Mouse (Mus musculus) heart, postnatal 0 days (tissue): Measurements from ENCODE around the gene Actr5. TPM values are rescaled to one million over a fixed set of nuclear protein-coding genes. Genes with fewer than 3 reads are reported as not detected.
A peak's percentile ranks its signal among the peaks of the same experiment; 100 is the strongest.

Experiments used
- ATAC-seq: fragments of 200-750 bp; cut with Nextera tagmentation; 2 replicates; pipeline ENCODE4 v1.8.0; 2017; ENCODE audit warnings: low read depth, moderate number of reproducible peaks, moderate library complexity; ENCODE audit not compliant: insufficient read depth
- DNase-seq: peaks from one replicate; pipeline ENCODE4 v3.0.0-alpha.2; 2016; ENCODE audit warnings: low spot score
- H3K27ac ChIP-seq: fragments of 300-500 bp; sonication (generic); 2 replicates; pipeline ENCODE4 v1.5.1; 2014; ENCODE audit warnings: low read depth, mild to moderate bottlenecking
- H3K27me3 ChIP-seq: fragments of 300-500 bp; sonication (generic); 2 replicates; pipeline ENCODE4 v1.6.1; 2014; ENCODE audit warnings: low read length, mixed read lengths; ENCODE audit not compliant: control insufficient read depth, insufficient read depth
- H3K36me3 ChIP-seq: fragments of 300-500 bp; sonication (generic); replicated peaks from 2 replicates; pipeline ENCODE4 v1.6.1; 2014; ENCODE audit warnings: low read length, mixed read lengths; ENCODE audit not compliant: control insufficient read depth, insufficient read depth
- H3K4me1 ChIP-seq: fragments of 300-500 bp; sonication (generic); 2 replicates; pipeline ENCODE4 v1.6.1; 2014; ENCODE audit warnings: antibody characterized with exemption; ENCODE audit not compliant: control insufficient read depth, insufficient read depth
- H3K4me2 ChIP-seq: fragments of 300-500 bp; sonication (generic); 2 replicates; pipeline ENCODE4 v1.6.1; 2014; ENCODE audit warnings: low read depth, mild to moderate bottlenecking, low read length, moderate library complexity
- H3K4me3 ChIP-seq: fragments of 300-500 bp; sonication (generic); 2 replicates; pipeline ENCODE4 v1.5.1; 2014; ENCODE audit warnings: low read depth, low read length
- H3K9ac ChIP-seq: fragments of 300-500 bp; sonication (generic); replicated peaks from 2 replicates; pipeline ENCODE4 v1.6.1; 2014; ENCODE audit warnings: low read depth, low read length, mixed read lengths
- H3K9me3 ChIP-seq: fragments of 300-500 bp; sonication (generic); replicated peaks from 2 replicates; pipeline ENCODE4 v1.6.1; 2016; ENCODE audit warnings: low read length; ENCODE audit not compliant: control insufficient read depth
- CTCF ChIP-seq: IDR thresholded peaks from 2 replicates; pipeline ENCODE4 v1.5.1; 2016; ENCODE audit warnings: antibody characterized with exemption, control low read depth, low read depth
- EP300 ChIP-seq: IDR thresholded peaks from 2 replicates; pipeline ENCODE4 v1.6.1; 2016; ENCODE audit warnings: antibody characterized with exemption, low read depth
- WGBS: fragments of 180-500 bp; shearing (Covaris S2); extraction: QIAGEN DNeasy Blood & Tissue Kit; methylation state at CpG from one replicate; pipeline ENCODE4 v1.1.7; 2014; 5-methylcytosine and 5-hydroxymethylcytosine counted together
- polyA plus RNA-seq: library from polyadenylated mRNA; unstranded; fragments of >200 nt; fragmentation: Nextera tagmentation; extraction: Ambion mirVana; gene quantifications from 2 replicates; pipeline ENCODE4 v1.2.1, GENCODE M21; 2015
- total RNA-seq: library from RNA; depleted of rRNA; stranded (reverse); fragments of >200 nt; gene quantifications from 2 replicates; pipeline ENCODE4 v1.2.3, GENCODE M21; 2014; ENCODE audit warnings: low replicate concordance

The Actr5 gene
- total and polyA plus RNA-seq, 2 experiments from 2014 or later, result 3.8 to 10.8 TPM

DNA sequence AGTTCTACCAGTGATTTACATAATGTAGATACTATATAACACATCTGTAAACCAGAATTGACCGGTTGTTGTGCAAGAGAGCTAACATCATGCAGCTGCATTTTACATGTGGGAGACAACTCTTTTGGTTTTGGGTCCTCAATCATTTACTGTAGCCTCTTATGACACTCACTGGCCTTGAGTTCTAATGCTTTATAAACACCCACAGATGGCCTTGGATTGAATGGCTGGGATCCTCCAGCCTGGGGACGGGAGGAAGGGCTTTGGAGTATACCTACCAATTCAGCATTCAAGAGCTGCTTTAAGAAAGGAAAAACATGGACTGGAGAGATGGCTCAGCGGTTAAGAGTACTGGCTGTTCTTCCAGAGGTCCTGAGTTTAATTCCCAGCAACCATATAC is 34.7 kb downstream of the Actr5 start:
- H3K36me3 ChIP-seq, result no peaks in the 10 kb centered on the region
- H3K9me3 ChIP-seq, result no peaks in the 10 kb centered on the region
- H3K4me1 ChIP-seq, result no peaks in the 10 kb centered on the region
- H3K4me2 ChIP-seq, result no peak overlapping the region
- TF ChIP-seq EP300 (no peak), CTCF (no peak)
- H3K9ac ChIP-seq, result no peak overlapping the region
- H3K27me3 ChIP-seq, result no peaks in the 10 kb centered on the region
- WGBS, result 75% methylated on average over 3 of the region's 3 CpGs
- H3K27ac ChIP-seq, result peak overlapping the region; percentile 9; the same call in 1 of the 2 replicates
- ATAC-seq, result no peak
- no peak overlapping the region for H3K4me3 ChIP-seq
- DNase-seq, result no peak

- Histone ChIP-seq H3K27ac (peak within 1 kb of the TSS; percentile 50), H3K4me3 (no peak within 1 kb of the TSS)
- 57% methylated on average over 4 of the region's 4 CpGs for WGBS
Measured at GRCm38 (mm10) chr2:158665098-158665497, 40.4 kb downstream of the Actr5 start, which contains the start of gene Ppp1r16b. Gene Ppp1r16b (plus strand): TSS chr2:158665398.

GRCm38 (mm10) chr2:158666071-158666800 is 41.5 kb downstream of the Actr5 start:
- no peak for ATAC-seq
- 0 out of 2 replicates have a peak, but pooled peaks cover 7% of the 10 kb centered on the region for H3K4me1 ChIP-seq
- H3K9ac ChIP-seq, result no peak overlapping the region
- DNase-seq, result no peak
- no peaks in the 10 kb centered on the region for H3K36me3 ChIP-seq
- H3K4me2 ChIP-seq, result peak overlapping the region; percentile 78
- no peaks in the 10 kb centered on the region for H3K9me3 ChIP-seq
- H3K27ac ChIP-seq, result peak overlapping the region; percentile 50
- peak overlapping the region; percentile 59 for H3K4me3 ChIP-seq
- WGBS, result 50% methylated on average over 13 of the region's 13 CpGs
- TF ChIP-seq CTCF (no peak), EP300 (no peak)
- H3K27me3 ChIP-seq, result peaks cover 43% of the 10 kb centered on the region

More at GRCm38 (mm10) chr2:158665098-158665497, 40.4 kb downstream of the Actr5 start, which contains the start of gene Ppp1r16b:
- ATAC-seq (no peak), DNase-seq (no peak)
- no peak within 1 kb of the TSS for H3K4me2 ChIP-seq
- no peaks in the 10 kb centered on the region for H3K36me3 ChIP-seq
- no peak within 1 kb of the TSS for H3K9ac ChIP-seq
- H3K9me3 ChIP-seq, result no peaks in the 10 kb centered on the region
- H3K27me3 ChIP-seq, result peaks cover 43% of the 10 kb centered on the region
- H3K4me1 ChIP-seq, result 0 out of 2 replicates have a peak, but pooled peaks cover 7% of the 10 kb centered on the region
- TF ChIP-seq EP300 (no peak), CTCF (no peak)

DNA sequence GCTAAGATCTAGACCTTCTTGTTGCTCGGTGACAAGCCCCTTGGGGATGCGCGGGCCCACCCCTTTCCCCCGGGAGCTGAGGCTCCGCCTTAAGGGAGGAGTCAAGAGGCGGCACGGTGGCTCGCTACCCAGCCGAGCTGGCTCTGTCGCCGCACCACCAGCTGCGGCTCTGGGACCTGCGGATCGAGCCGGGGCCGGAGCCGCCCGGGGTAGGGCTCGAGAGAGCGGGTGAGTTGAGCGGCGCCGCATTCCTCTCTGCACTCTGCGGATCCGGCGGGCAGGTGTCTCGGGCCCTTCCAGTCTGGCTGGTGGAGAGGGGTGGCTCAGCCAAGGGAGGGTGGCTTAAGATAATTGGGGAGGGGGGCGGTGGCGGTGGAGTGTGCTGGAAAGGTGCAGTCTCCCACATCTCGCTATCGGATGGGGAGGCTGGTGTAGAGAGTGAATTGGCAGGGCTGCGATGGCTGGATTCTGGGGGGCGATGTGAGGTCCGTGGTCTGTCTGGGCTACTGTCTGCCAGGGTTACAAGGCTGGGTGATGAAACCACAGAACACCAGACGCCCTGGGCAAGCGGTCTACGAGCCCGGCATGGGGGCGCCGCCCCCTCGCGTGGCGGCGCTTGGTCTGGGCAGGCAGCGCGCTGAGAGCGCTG is 42.5 kb downstream of the Actr5 start:
- H3K27me3 ChIP-seq, result peaks cover 43% of the 10 kb centered on the region

GRCm38 (mm10) chr2:158667671-158668432 is 43.2 kb downstream of the Actr5 start:
- Histone ChIP-seq H3K36me3 (no peaks in the 10 kb centered on the region), H3K27ac (peak overlapping the region; percentile 50), H3K9ac (peak overlapping the region; percentile 22), H3K4me1 (0 out of 2 replicates have a peak, but pooled peaks cover 8% of the 10 kb centered on the region), H3K4me3 (peak overlapping the region; percentile 59), H3K4me2 (peak overlapping the region; percentile 78), H3K27me3 (peaks cover 43% of the 10 kb centered on the region), H3K9me3 (no peaks in the 10 kb centered on the region)
- under 1% methylated on average over 53 of the region's 54 CpGs for WGBS
- ATAC-seq, result peak; percentile 34; the same call in 1 of the 2 replicates
- no peak for DNase-seq
- TF ChIP-seq CTCF, result no peak
- TF ChIP-seq EP300, result no peak

More for the DNA sequence above, 42.5 kb downstream of the Actr5 start:
- Histone ChIP-seq H3K4me2 (peak overlapping the region; percentile 78), H3K4me3 (peak overlapping the region; percentile 59), H3K9ac (peak overlapping the region; percentile 22; the same call in 1 of the 2 replicates), H3K4me1 (0 out of 2 replicates have a peak, but pooled peaks cover 7% of the 10 kb centered on the region), H3K27ac (peak overlapping the region; percentile 50), H3K36me3 (no peaks in the 10 kb centered on the region), H3K9me3 (no peaks in the 10 kb centered on the region)
- whole genome bisulfite sequencing, result under 1% methylated on average over 47 of the region's 47 CpGs
- ATAC-seq (peak; percentile 60), DNase-seq (no peak)
- TF ChIP-seq CTCF (no peak), EP300 (no peak)
